Mouse (Mus musculus): ENCODE measurements around the gene Rrm1.
"Not testable (repeated sequence)": the region's sequence is repeated elsewhere in the genome, so short reads cannot be mapped to it uniquely, and the experiment has no call there.

GRCm38 (mm10) chr7:102484766-102485165 is 43.3 kb downstream of the Rrm1 start:
- not testable (repeated sequence) for TF ChIP-seq CTCF (IDR thresholded peaks at IDR 0.05; ENCODE audit: control insufficient read depth, insufficient read depth, insufficient read length); FOSL1 (IDR thresholded peaks at IDR 0.05; ENCODE audit: insufficient read depth, low read length, poor library complexity, severe bottlenecking)

All from C2C12 (cell line).